Mouse (Mus musculus): Measurements from ENCODE around the gene Synj1.
A peak's percentile ranks its signal among the peaks of the same experiment; 100 is the strongest.

Gene Synj1

GRCm38 (mm10) chr16:91011021-91011683 lies at the start of gene Synj1:
Gene Synj1 (minus strand): TSS chr16:91011308.
- peak; percentile 85 to 93 for DNase-seq (ENCODE audit: low spot score in 2 of 2)

DNA sequence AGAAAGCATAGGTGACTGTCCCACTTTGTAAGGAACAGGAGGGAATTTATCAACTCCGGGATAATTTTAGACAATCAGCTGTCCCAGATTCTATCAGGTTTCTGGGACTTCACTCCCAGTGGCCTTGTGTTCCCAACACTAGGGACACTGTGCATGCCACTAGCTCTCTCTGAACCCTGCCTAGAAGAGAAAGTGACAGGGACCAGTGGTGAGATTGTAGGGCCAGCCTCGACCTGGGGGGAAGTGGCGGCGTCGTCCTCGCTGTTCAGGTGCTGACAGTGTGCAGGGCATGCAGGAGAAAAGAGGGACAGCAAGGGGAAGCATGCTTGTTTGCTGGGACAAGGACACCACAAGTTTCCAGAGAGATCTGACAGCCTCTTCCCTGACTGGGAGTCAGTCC lies 46.6 kb upstream of the Synj1 start:
- DNase-seq (ENCODE audit: low spot score in 2 of 2): no peak

- no peak for DNase-seq (ENCODE audit: low spot score in 2 of 2)
Observed at GRCm38 (mm10) chr16:91057261-91057660, 46.2 kb upstream of the Synj1 start.

DNA sequence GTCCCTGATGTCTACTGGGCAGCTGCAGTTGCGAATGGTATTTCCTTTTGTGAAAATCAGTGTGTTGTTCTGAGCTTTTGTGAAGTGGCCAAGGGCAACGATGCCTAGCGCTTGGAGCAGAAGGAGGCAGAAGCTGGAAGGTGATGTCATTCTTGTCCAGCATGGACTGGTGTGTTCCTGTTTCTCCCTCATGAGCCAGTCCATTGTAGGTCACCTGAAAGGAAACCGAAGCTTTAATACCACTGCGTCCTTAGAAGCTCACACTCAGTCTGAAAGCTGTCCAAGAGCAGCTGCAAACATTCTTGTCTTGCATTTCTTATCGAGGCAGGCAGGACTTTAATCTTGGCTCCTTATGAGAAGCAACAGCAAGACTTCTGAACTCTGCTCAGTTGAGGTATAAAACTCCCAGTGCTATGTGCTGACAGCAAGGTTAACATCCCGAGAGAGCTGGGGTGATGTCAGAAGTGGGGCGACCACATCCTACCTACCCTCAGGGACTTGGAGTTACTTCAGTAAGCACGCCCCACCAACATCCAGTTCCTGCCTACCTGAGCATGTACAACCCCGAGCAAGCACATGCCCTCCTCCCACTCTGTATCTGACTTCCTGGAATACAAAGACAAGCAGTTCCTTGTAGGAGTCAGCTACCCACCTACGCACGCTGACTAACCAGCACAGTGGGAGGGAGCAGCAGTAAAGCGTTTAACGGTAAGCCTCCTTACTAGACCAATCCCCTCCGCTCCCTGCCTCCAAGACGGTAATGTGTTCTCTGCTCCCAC lies 45.1 kb upstream of the Synj1 start:
- no peak for DNase-seq (ENCODE audit: low spot score in 2 of 2)

DNA sequence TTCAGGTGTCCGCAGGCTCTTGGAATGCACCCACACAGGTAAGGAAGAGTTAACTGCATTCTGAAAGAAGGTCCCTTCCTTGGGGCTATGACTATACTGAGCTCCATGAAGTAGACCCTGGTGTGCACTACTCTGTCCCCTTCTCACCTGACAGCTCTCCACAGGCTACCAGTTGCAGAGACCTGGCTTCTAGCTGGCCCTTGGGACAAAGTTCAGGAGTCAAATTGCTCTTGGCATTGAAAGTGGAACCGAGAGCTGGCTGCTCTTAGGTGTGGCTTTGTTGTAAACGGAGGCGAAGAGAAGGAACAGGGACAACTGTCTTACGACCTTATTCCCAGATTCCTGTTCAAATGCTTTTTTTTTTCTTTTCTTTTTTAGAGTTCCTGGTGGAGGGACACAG lies 44.0 kb upstream of the Synj1 start:
- no peak for DNase-seq (ENCODE audit: low spot score in 2 of 2)

DNA sequence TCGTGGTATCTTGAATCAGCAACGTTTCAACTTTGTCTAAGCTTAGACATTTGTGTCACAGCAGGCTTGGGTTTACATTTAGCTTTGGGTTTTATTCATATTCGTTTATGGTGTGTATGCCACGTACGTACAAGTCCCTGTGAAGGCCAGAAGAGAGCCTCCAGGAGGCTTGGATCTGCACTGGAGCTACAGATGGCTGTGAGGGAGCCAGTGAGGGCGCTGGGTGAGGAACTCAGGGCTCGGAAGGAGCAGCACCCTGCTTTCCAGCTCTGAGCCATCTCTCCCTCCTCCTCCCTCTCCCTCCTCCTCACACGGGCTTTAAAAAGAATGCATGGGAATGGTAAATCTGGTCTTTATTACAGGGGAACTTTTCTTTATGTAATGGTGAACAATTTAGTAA lies 42.5 kb upstream of the Synj1 start:
- DNase-seq (ENCODE audit: low spot score in 2 of 2): no peak

DNA sequence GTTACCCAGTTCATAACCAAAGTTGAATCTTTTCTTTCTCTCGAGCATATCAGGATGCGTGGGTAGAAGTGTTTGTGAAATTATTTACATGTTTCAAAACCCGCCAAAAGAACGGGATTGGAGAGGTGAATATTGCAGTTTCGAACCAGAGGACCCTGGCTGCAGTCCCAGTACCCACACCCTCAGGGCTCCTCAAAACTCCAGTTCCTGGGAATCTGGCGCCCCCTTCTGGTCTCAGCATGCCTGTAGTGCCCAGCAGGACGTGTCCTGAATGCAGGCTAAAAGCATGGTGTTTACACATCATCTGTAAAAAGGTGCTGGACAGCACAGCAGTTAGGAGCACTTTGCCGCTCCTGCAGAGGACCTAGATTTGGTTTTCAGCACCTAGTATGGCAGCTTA lies 34.4 kb upstream of the Synj1 start:
- DNase-seq (ENCODE audit: low spot score in 2 of 2): peak; percentile 37 to 75

DNA sequence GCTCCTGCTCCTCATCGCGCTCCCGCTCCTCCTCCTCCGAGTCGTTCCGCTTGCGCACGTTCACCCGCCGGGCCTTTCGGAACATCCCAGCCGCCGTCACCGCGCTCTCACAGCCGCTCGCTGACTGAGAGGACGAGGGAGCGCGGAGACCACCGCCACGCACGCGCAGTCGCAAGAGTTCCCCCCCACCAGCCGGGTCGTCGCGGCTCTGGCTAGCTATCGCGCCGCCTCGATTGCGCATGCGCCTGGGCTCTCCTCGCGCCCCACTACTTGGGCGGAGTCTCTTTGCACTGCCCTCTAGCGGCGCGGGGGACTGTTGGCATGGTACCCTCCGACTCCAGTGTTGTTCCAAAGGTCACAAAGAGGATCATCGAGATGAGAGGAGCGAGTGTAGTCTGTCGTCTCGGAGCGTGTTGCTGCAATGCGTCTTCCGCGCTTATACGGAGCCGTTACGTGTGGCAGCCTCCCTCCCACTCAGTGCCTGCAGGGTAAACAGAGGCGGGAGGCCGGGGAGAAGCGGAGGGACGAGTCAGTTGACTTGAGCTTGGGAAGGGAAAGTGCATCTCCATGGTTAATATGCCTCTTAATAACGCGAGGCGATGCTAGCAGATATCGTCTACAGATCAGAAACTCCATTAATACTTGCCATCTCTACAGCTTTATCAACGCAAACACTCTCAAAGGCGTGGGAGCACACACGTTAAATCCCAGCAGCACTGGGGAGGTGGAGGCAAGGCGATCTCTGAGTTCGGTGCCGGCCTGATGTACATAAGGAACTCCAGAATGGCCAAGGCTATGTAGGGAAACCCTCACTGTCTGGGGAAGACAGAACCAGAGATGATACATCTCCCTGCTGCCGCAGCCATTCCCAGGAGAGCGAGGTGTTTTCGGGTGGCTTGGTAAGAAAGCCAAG lies 33.4 kb upstream of the Synj1 start, which contains the start of gene Paxbp1:
TSS of gene Paxbp1 (minus strand) at position 274 of the 913 bp plus-strand sequence.
- peak; percentile 99 for DNase-seq (ENCODE audit: low spot score in 2 of 2)

GRCm38 (mm10) chr16:91043461-91044248 lies 32.5 kb upstream of the Synj1 start:
- DNase-seq (ENCODE audit: low spot score in 2 of 2): peak; percentile 64 to 73

GRCm38 (mm10) chr16:91042640-91043039 lies 31.5 kb upstream of the Synj1 start:
- no peak for DNase-seq (ENCODE audit: low spot score in 2 of 2)

DNA sequence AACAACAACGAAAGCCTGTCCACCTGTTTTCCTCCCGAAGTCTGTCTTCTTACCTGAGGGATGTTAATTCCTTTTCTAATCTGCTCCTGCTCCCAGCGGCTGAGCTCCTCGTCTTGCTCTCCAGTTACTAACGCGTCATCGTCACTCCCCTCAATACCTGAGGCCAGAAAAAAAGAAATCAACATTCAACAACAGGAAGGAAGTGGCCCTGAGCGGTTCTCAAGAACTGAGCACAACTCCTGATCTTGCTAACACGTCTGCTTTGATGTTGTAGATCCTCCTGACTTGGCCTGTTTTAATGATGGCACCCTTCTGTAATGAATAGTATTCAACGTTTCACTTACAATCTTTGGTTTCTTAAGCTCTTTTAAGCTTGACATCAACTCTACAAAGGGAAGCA lies 24.8 kb upstream of the Synj1 start:
- no peak for DNase-seq (ENCODE audit: low spot score in 2 of 2)

DNA sequence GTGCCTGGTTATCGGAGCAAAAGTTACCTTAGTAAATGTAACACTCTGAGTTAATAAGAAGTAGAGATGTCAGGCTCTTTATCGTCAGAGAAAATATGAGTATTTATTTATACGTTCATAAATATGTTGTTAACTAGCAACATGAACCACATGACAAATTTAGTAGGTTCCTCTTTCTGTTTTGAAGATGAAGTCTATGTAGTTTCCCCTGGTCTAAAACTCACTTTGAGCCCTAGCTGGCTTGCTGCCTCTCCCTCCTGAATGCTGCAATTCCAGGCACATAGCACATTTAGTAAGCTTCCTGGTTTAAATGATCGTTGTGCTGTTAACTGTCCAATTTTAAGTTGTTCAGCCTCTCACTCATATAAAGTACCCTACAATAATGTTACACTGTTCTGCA lies 19.6 kb upstream of the Synj1 start:
- DNase-seq (ENCODE audit: low spot score in 2 of 2): no peak

DNA sequence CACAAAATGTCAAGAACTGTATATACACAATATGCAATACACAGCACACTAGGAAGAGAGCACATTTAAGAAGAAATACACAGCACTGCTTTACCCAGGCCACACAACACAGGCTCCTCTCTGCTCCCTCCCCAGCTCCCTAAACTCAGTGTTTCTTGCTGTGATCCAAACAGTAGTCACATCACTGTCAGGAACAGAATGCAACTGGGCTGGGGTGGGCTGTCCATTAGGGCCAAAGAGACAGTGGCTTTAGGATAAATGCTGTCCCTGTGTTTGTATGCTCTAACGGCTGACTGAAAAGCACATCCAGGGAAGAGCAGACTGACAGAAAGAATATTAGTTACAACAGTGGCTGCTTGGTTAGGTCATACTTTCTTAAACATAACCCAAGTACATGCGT lies 18.8 kb upstream of the Synj1 start:
- DNase-seq (ENCODE audit: low spot score in 2 of 2): no peak

GRCm38 (mm10) chr16:91029161-91029743 lies 18.1 kb upstream of the Synj1 start:
- no peak for DNase-seq (ENCODE audit: low spot score in 2 of 2)

- DNase-seq (ENCODE audit: low spot score in 2 of 2): no peak
Observed at GRCm38 (mm10) chr16:91026290-91026689, 15.2 kb upstream of the Synj1 start.

GRCm38 (mm10) chr16:91023384-91023783 lies 12.3 kb upstream of the Synj1 start:
- peak in 1 of 2 experiments; percentile 68 for DNase-seq (ENCODE audit: low spot score in 2 of 2)

GRCm38 (mm10) chr16:91020842-91021483 lies 9.9 kb upstream of the Synj1 start:
- DNase-seq (ENCODE audit: low spot score in 2 of 2): no peak

DNA sequence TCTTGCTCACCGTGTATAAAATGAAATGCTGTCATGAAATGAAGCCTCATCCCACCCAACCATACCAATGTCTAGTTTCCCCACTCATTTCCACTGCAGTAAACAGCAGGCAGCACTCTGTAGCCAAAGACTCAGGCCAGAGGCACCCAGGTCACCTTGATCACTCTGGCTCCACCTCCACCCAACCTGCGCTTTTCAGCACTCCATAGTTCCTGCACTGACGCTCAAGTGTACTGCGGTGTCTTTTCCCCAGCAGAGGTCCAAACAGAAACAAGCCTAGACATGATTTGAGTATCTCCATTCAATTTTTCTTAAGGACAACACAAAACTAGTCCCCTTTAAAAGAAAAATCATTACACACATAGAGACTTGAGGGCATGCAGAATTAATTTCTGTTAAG lies 8.4 kb upstream of the Synj1 start:
- DNase-seq (ENCODE audit: low spot score in 2 of 2): no peak

DNA sequence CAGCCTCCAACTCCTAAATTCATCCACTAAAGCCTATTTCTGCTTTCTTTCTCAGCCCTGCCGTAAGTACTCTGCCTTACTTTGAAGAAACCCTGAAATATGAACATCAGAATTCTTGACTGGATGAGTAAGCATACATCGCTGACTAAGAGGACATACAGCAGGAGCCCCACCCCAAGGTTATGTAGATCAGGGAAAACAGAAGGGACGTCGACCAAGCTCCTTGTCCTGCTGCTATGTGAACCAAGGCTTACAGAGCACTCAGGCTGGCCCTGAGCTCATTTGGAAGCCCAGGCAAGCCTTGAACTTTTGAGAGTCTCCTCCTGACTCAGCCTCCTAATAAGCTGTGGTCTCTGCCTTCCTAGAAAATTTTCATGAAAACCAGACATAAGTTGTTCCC lies 4.7 kb upstream of the Synj1 start:
- DNase-seq (ENCODE audit: low spot score in 2 of 2): no peak

DNA sequence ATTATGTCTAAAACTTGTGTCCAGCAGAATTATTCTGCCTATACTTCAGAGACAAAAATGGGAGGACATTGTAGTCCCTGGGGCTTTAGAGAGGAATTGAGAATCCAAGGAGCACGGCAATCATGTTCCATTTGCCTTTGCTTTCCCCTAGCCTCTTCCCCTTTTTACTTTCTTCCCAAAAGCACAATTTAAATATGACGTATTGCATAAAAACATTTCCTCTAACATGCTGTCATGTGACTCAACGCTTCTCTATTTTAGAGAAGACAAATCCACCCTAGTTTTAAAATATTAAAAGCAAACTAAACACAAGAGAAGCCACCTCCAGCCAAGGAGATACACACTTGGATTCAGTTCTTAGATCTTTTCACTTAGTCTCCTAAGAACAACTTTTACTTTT lies 739 bp upstream of the Synj1 start:
- DNase-seq (ENCODE audit: low spot score in 2 of 2): no peak
